Mouse (Mus musculus) G1E (cell line): ENCODE measurements around the gene Shmt2. TPM values are rescaled to one million over a fixed set of nuclear protein-coding genes. Genes with fewer than 3 reads are reported as not detected.

ENCODE experiments used
- ATAC-seq: 2 replicates; pipeline ENCODE4 v1.8.0; 2016; ENCODE audit warnings: mild to moderate bottlenecking; ENCODE audit not compliant: insufficient number of reproducible peaks, poor library complexity, low FRiP score, severe bottlenecking; ENCODE audit errors: extremely low read depth
- DNase-seq: peaks from one replicate; pipeline ENCODE4 v3.0.0; 2012; ENCODE audit warnings: low spot score
- H3K27me3 ChIP-seq: 2 replicates; pipeline ENCODE4 v1.6.1; 2012; ENCODE audit warnings: mild to moderate bottlenecking, low read length, inconsistent platforms; ENCODE audit not compliant: insufficient read depth
- H3K36me3 ChIP-seq: replicated peaks from 2 replicates; pipeline ENCODE3; 2012; ENCODE audit warnings: mild to moderate bottlenecking, inconsistent platforms
- H3K4me1 ChIP-seq: 2 replicates; pipeline ENCODE4 v1.6.1; 2012; ENCODE audit warnings: low read depth, low read length, inconsistent platforms, mixed read lengths; ENCODE audit not compliant: insufficient read depth
- H3K4me3 ChIP-seq: 2 replicates; pipeline ENCODE4 v1.5.1; 2012; ENCODE audit warnings: low read depth, mild to moderate bottlenecking, inconsistent platforms, low read length, moderate library complexity, mixed read lengths
- H3K9me3 ChIP-seq: replicated peaks from 2 replicates; pipeline ENCODE4 v1.6.1; 2012; ENCODE audit warnings: inconsistent platforms
- CTCF ChIP-seq: IDR thresholded peaks from 2 replicates; pipeline ENCODE4 v1.5.1; 2012; ENCODE audit warnings: low read depth, low read length, inconsistent platforms, mixed read lengths
- GATA1 ChIP-seq: IDR thresholded peaks from 2 replicates; pipeline ENCODE4 v1.6.1; 2012; ENCODE audit warnings: borderline replicate concordance, low read length, inconsistent platforms, mixed read lengths
- GATA2 ChIP-seq: IDR thresholded peaks from 2 replicates; pipeline ENCODE4 v1.6.1; 2012; ENCODE audit warnings: low read depth, low read length, inconsistent platforms, borderline replicate concordance
- POLR2AphosphoS5 ChIP-seq: IDR thresholded peaks from 2 replicates; pipeline ENCODE4 v1.6.1; 2012; ENCODE audit warnings: low read depth, low read length, inconsistent platforms; ENCODE audit not compliant: insufficient replicate concordance
- TAL1 ChIP-seq: conservative IDR thresholded peaks from 2 replicates; pipeline ENCODE4 v1.6.1; 2012; ENCODE audit warnings: low read depth, low read length, inconsistent platforms, mixed read lengths
- polyA plus RNA-seq: library from polyadenylated mRNA; stranded (reverse); fragments of >175 nt; gene quantifications from 2 replicates; pipeline ENCODE4 v1.2.3, GENCODE M21; 2012
- total RNA-seq, 2 experiments: library from RNA; stranded (forward) in 1 of 2; stranded (reverse) in 1 of 2; fragments of 200-1000 nt in 1 of 2; fragments of >200 nt in 1 of 2; fragmentation: Nextera tagmentation in 1 of 2; gene quantifications; 2 replicates each; pipeline ENCODE4 v1.2.3; 2014 to 2017

Gene Shmt2
- total and polyA plus RNA-seq, 3 experiments, result 238 to 702 (median 338) TPM

DNA sequence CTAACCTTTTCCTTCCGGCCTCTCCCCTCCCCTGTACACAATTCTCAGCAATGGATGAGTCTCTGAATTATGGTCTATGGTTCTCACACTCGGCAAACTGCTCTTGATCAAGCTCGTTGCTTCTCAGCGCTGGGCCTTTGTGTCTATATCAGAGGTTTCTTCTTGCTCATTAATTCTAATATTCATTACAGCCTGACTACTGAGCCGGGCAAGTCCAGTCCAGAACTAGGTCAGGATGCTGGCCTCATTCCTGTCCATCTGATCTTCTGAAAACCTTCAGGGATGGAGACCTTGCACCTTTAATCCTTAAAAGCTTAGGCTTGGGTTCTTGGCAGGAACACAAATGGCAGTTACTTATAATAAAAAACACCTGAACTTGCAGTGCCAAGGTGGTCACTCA, 22.7 kb downstream of the Shmt2 start:
- Histone ChIP-seq H3K9me3 (no peaks in the 10 kb centered on the region), H3K4me1 (0 out of 2 replicates have a peak, but pooled peaks cover 3% of the 10 kb centered on the region), H3K4me3 (no peak overlapping the region), H3K27me3 (peaks cover 11% of the 10 kb centered on the region), H3K36me3 (peaks cover 57% of the 10 kb centered on the region)
- no peak for TF ChIP-seq CTCF
- TF ChIP-seq POLR2AphosphoS5, result no peak
- no peak for TF ChIP-seq TAL1
- DNase-seq (no peak), ATAC-seq (no peak)

DNA sequence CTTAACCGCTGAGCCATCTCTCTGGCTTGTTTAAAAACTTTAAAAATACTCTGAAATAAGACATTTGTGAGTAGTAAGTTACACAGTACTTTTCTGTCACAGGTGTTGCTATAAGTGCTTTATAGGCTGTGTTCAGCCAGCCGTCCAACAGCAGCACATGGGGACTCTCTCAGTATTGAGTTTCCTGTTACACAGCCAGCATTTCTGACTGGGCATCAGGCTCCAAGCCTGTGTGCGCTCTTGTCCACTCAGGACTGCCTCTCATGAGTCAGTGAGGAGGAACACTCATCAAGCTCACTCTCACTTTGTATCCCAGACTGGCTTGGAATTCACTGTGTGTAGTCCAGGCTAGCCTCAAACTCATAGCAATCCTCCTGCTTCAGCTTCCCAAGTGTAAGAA, 26.1 kb downstream of the Shmt2 start:
- Histone ChIP-seq H3K9me3 (no peaks in the 10 kb centered on the region), H3K4me1 (0 out of 2 replicates have a peak, but pooled peaks cover 2% of the 10 kb centered on the region), H3K36me3 (peaks cover 89% of the 10 kb centered on the region), H3K4me3 (no peak overlapping the region), H3K27me3 (no peaks in the 10 kb centered on the region)
- DNase-seq, result no peak
- ATAC-seq, result no peak
- no peak for TF ChIP-seq GATA1
- TF ChIP-seq GATA2, result no peak
- no peak for TF ChIP-seq TAL1
- TF ChIP-seq CTCF, result no peak
- no peak for TF ChIP-seq POLR2AphosphoS5

DNA sequence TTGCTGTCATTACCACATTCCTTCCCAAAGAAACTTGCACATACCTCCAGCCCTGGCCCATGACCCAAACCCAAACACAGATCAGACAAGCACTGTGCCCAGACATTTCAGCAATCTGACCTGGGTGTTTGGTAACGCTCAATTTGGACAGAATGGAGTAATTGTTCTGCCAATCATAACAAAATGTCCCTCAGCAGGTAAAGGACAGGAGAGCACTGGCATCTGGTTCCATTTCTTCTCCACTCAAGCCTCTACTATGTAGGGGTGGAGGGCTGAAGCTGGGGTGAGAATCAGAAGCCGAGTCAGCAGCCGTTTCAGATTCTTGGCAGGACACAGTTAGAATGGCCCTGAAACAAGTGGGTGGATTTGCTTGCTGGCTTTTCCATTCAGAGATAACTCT, 30.1 kb downstream of the Shmt2 start:
- H3K4me1 ChIP-seq, result no peaks in the 10 kb centered on the region
- H3K27me3 ChIP-seq, result no peaks in the 10 kb centered on the region
- DNase-seq (no peak), ATAC-seq (no peak)
- peaks cover 93% of the 10 kb centered on the region for H3K36me3 ChIP-seq
- H3K9me3 ChIP-seq, result no peaks in the 10 kb centered on the region
- H3K4me3 ChIP-seq, result no peak overlapping the region
- TF ChIP-seq GATA2, result no peak
- TF ChIP-seq GATA1, result no peak
- no peak for TF ChIP-seq POLR2AphosphoS5
- no peak for TF ChIP-seq TAL1
- no peak for TF ChIP-seq CTCF

DNA sequence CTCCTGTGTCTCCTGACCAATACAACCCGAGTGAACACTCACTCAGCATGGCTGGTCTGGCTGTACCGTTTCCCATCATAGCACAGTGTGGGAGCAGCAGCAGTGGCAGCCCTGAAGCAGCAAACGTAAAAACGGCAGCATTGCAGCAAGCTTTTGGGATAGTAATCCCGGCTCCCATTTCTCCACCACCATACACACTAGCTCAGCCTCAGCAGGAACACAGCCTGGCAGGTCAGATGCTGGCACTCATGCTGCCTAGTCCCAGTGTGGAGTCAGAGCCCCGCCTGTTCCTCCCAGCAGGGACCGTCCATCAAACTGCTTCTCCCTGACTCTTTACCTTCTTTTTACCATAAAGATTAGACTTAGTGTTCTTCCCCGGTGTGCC, 31.1 kb downstream of the Shmt2 start:
- H3K36me3 ChIP-seq, result peaks cover 89% of the 10 kb centered on the region
- no peaks in the 10 kb centered on the region for H3K27me3 ChIP-seq
- H3K9me3 ChIP-seq, result no peaks in the 10 kb centered on the region
- no peaks in the 10 kb centered on the region for H3K4me1 ChIP-seq
- no peak for ATAC-seq
- no peak for DNase-seq
- H3K4me3 ChIP-seq, result no peak overlapping the region
- no peak for TF ChIP-seq GATA2

DNA sequence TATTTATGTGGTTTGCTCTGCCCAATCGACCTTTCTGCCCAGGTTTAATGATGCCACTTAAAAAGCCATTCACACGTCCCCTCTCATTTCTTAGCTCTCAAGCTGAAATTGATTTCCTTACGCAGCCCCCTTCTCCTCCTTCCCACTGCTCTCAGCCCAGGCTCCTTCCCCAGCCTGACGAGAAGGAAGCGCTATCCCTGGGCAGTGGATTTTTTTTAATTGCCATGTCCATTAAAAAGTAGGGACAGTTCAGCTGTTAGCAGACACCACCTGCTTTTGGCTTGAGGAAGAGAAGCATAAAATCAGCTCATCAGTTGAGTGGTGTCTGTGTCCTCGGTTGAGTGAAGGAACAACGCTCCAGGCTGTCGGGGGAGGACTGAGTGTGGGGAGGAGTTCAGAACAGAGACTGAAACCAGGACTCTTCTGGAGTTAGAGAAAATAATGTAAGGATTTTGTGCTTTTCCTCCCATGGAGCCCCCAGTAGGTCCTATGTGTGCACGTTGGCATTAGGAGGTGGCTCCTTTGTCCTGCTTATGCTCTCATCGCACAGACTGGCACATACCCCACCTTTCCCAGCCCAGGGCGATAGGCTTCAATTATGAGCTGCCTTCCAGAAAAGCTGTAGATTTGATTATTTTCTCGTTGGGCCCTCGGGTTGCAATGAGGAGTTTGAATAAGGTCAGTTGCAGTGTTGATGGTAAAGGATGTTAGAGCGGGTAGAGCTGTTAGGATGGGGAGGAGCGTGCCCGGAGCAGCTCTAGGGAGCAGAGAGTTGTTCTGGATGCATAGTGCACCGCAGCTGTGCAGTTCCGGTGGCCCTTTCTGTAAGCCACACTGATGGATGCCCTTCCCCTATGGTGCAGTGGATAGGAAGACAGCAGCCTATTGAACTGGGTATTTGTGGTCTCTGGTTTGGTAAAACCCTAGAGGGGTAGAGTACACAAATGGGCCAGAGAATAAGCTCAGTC, 31.8 kb downstream of the Shmt2 start:
- TF ChIP-seq GATA2 (no peak), GATA1 (no peak), CTCF (no peak), POLR2AphosphoS5 (no peak), TAL1 (no peak)
- peaks cover 88% of the 10 kb centered on the region for H3K36me3 ChIP-seq
- no peak for ATAC-seq
- H3K4me3 ChIP-seq, result no peak overlapping the region
- no peaks in the 10 kb centered on the region for H3K9me3 ChIP-seq
- no peak for DNase-seq
- H3K4me1 ChIP-seq, result no peaks in the 10 kb centered on the region
- H3K27me3 ChIP-seq, result no peaks in the 10 kb centered on the region

DNA sequence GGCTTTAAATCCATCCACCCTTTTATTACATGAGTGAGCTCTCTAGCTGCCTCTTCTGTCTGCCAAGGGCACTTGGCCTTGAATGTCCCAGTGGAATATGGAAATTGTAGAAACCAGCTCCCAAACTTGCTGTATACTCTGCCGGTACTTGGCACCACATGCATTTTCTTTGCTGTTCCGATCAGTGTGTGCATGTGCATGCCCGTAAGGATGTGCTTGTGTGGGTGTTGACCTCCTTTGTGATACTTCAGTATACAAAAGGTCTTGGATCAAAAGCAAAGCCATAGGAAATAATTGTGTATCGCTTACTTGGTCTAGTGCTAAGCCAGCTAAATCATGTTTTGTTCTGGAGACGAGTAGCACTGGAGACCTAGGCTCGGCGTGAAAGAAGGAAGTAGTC, 33.4 kb downstream of the Shmt2 start:
- Histone ChIP-seq H3K9me3 (no peaks in the 10 kb centered on the region), H3K27me3 (no peaks in the 10 kb centered on the region), H3K4me1 (no peaks in the 10 kb centered on the region), H3K4me3 (no peak overlapping the region), H3K36me3 (peaks cover 89% of the 10 kb centered on the region)
- DNase-seq (no peak), ATAC-seq (no peak)
- TF ChIP-seq POLR2AphosphoS5 (no peak), TAL1 (no peak)
